Mouse (Mus musculus): ENCODE measurements around the gene Elavl4. TPM values are rescaled to one million over a fixed set of nuclear protein-coding genes. Genes with fewer than 3 reads are reported as not detected.

Elavl4 gene
- polyA plus RNA-seq (2012; rRNA removed): 0.03 and 0.08 TPM in 2 replicates

GRCm38 (mm10) chr4:110351178-110352000, at the start of gene Elavl4:
Elavl4 (minus strand) TSS chr4:110351909.

GRCm38 (mm10) chr4:110397618-110398045, 45.9 kb upstream of the Elavl4 start, which contains the start of gene Agbl4:
Agbl4 (plus strand) TSS chr4:110397661.

Other genes starting within 250 kb of the Elavl4 start
- not detected in 2 replicates for gene Agbl4, start 45.8 kb upstream of the Elavl4 start, polyA plus RNA-seq (2012; rRNA removed)

All from liver, embryonic 14 days (tissue).